Mouse (Mus musculus) testis, adult 2 months (tissue): ENCODE data around the gene Olfr251.

Experiments
- CTCF ChIP-seq: fragments of 200-500 bp; IDR thresholded peaks from 2 replicates; pipeline ENCODE4 v1.5.1; 2012; ENCODE audit warnings: low read depth, mild to moderate bottlenecking, inconsistent platforms, low read length, moderate library complexity; ENCODE audit not compliant: control insufficient read depth, insufficient read depth, insufficient replicate concordance
- POLR2A ChIP-seq: fragments of 200-500 bp; IDR thresholded peaks from 2 replicates; pipeline ENCODE4 v1.6.1; 2012; ENCODE audit warnings: low read depth, mild to moderate bottlenecking, inconsistent platforms, low read length, moderate library complexity; ENCODE audit not compliant: control insufficient read depth

GRCm38 (mm10) chr9:38366596-38366995 lies 10.3 kb upstream of the Olfr251 start, which contains the start of gene Olfr250:
- TF ChIP-seq CTCF: no peak
- no peak for TF ChIP-seq POLR2A
